Mouse (Mus musculus) thymus, adult 18-20 months (tissue): ENCODE measurements around the gene Patj.

Source experiments
- DNase-seq, 2 experiments: peaks; one replicate each; pipeline ENCODE4 v3.0.0; 2022; ENCODE audit warnings: mixed read lengths in 2 of 2

The Patj gene

DNA sequence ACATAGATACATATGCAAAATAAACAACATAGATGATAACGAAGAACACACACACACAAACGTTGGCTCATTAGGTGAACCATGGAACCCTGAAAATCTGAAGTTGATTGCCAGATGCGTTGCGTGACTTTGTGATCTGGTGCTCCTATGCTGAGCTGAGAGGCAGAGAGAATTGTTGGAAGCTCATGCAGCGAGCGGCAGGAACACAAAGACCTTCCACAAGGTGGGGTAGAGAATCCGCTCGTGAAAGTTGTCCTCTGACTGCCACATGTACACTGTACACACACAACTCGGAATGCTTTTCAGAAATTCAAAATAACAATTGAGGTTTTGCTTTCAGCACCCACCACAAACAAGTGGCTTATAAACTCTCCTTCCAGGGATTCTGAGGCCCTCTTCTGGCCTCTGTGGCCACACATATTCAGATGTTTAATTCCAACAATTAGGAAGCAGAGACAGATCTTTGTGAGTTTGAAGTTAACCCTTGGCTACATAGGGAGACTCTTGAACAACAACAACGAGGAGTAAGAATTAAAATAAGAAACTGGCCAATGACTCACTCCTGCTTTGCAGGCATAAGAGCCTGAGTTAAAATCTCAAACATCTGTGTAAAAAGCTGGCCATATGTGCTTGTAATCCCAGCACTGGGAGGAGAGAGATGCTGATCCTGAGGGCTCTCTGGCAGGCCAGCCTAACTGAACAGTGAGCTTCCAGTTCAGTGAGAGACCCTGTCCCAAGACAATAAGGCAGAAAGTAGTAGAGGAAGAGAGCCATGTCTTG, 116.6 kb downstream of the Patj start:
- no peak for DNase-seq

DNA sequence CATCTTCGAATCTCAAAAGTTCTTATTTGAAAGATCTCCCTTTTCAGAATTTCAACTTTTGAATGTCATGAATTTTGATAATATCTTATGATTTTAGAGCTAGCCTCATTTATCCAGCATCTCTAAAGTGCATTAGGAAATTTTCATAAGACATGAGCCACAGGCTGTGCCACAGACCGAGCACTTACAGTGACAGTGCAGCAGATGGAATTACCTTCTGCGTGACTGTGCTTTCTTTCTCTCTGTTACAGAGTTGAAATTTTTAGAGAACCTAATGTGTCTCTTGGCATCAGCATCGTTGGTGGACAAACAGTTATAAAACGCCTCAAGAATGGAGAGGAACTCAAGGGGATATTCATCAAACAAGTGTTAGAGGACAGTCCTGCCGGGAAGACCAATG, 124.9 kb downstream of the Patj start:
- DNase-seq: no peak

DNA sequence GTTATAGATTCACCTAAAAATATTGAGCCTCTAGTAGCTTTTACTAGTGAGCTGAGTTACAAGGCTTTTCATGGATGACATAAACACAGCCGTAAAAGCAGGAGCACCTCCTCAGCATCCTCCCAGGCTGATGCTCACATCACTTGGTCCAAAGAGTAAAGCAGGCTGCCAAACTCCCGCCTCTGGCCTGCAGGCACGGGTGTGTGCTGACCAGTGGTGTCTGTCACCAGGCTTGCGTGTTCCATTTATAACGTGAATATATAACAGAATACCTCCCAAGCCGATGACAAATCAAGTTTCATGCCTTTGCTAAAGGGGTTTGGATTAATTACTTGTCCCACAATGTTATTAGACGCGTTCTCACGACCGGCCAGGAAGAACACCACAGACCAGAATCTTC, 128.9 kb downstream of the Patj start:
- no peak for DNase-seq

DNA sequence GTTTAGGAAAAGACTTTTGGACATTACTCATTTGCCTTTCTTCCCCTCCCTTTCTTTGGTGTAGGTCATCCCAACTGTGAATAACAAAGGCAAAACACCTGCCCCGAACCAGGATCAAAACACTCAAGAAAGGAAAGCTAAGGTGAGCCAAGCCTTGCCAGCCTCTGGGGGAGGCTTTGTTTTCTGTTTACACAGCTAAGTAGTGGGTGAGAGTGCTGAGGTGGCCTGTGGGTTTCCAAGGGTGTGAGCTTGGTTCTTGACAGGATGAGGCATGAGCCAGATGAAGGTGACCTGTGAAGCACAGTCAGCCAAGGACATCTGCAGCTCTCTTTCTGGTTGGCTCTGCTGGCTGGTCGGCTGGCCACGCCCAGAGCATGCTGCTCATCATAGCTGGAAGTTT, 139.9 kb downstream of the Patj start:
- DNase-seq: no peak

DNA sequence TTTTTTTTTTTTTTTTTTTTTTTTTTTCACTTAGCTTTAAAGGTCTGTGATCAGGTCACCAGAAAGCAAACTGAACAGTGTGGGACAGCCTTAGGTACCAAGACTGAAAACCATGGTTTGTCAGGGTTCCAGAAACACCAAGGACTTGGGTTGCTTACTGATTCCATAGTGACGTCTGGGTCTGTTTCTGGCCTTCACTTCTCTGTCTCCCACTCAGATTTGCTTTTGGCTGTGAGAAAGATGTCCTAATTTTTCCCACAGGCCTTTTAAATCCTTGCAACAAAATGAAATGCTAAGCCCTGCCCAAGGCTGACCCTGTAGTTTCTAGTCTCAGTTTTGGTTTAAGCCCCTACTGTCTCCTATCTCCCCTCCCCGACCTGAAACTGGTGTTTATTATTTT, 146.0 kb downstream of the Patj start:
- no peak for DNase-seq

DNA sequence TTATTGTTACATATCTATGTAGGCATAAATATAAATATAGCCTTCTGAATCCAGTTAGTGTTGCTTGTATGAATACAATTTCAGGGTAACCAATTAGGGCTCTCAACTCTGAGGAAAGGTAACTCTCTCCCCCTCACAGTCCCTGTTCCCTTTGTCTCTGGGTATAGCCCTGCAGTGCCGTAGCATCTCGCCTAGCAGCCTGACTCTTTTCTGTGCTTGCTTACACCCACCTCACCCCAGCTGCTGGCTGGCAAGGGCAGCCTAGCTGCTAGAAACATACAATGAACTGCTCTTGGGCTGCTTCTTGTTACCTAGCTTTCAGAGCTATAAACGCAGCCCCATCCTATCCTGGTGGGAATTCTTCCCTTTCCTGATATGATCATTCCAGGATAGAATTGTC, 147.4 kb downstream of the Patj start:
- no peak for DNase-seq

DNA sequence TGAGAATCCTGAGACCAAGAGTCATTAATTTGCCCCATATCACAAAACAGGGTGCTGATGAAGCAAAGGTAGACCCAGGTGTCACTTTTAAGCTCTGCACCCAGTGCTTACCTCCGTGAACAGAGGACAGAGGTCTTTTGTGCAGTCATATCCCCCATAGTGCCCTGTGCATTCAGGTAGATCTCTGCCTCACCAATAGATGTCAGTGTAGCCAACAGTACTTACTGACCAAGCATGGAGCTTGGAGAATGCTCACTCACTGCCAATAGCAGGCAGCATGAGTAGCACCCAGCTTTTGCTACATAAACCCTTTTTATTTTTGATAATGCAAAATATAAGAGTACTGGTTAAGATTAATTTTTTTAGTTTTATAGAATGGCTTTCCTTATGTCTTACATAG, 149.8 kb downstream of the Patj start:
- no peak for DNase-seq

DNA sequence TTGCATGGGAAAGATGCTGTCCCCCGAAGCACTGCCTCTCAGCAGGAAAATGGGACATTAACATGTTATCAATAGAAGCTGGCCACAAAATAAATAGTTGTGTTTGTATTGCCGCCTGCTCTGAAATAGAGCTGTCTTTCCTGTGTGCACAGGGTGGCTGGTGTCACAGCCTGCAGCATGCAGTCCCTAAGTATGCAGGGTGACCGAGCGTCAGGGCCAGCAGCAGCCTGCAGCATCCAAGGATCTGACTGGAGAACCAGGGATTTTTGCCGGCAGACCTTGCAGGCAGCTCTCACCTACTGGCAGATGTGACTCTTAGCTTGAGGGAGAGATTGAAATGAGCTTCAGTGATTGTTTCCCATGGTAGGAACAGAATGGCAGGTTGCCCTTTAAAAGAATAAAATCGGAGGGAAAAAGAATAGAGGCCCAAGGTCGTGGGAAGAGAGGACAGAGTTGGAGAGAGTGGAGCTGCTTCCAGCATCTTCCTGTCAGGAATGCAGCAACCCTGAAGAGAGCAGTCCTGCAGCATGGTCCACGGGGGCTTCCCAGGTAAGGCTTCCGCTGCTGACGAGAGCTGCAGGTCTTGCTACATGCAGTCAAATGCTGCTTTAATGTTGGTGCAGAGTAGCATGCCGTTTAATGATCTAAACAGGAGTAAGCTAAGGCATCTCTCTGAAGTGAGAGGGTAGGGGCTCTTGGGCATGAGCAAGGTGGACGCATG, 151.0 kb downstream of the Patj start:
- DNase-seq: no peak

DNA sequence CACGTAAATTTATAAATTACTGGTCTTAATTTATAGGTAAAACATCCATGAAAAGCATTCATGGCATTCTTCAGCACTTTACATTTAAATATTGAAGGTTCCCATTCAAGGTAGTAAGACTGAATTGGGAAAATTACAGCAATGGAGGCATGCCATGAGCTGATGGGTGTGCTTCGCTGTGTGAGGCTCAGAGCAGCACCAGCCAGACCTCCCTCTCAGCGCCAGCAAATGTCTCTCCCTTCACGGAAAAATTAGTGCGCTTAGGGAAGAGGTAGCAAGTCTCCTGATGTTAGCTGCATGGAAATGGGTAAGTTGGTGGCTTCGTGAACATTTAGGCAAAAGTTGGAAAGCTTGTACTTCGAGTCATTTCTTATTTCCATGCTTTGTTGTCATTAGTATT, 153.9 kb downstream of the Patj start:
- DNase-seq: no peak

DNA sequence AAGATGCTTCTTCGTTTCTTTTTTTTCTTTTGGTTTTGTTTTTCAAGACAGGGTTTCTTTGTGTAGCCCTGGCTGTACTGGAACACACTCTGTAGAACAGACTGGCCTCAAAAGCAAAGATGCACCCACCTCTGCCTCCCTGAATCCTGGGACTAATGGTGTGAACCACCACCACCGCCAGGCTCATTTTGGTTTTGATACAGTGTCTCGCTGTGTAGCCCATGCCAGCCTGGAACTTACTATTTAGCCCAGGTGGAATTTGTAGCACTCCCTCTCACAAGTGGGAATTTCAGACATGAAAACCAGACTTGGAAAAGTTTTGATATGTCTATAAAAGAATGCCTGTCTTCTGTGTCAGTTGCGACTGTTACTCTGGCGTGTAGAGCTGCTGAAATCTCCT, 154.5 kb downstream of the Patj start:
- DNase-seq: no peak

DNA sequence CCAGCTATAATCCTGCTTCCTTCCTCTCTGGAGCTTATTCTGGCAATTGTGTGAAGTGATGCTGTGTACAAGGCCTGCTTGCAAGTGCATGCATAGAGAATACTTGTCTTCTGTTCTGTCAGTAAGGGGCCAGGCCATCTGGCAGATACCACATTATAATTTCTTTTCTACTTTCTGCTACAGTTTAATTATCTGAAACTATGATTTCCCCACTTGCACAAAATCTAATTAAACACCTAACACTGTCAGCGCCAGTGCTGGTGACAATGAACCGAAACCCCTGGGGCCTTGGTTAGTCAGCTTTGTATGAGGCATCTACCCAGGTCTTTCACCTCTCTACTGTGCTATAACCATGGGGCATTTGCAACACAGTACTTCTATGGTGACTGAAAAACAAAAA, 160.1 kb downstream of the Patj start:
- no peak for DNase-seq

DNA sequence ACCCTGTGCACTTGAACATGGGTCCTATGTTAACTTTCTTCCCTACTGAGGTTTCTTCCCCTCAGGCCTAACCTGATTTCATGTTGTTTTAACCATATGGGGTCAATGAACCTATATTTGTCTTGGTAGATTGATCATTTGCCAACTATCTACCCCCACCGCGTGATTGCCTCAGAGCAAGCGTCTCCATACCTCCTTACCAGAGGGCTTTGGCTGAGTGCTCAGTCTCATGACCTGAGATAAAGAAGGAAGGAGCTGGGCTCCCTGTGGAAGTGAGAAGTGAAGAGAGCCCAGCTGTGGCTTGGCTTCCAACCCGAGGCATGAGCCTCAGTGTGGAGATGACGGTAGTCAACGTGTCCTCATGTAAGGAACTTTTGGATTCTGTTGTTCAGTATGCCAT, 160.9 kb downstream of the Patj start:
- no peak for DNase-seq

DNA sequence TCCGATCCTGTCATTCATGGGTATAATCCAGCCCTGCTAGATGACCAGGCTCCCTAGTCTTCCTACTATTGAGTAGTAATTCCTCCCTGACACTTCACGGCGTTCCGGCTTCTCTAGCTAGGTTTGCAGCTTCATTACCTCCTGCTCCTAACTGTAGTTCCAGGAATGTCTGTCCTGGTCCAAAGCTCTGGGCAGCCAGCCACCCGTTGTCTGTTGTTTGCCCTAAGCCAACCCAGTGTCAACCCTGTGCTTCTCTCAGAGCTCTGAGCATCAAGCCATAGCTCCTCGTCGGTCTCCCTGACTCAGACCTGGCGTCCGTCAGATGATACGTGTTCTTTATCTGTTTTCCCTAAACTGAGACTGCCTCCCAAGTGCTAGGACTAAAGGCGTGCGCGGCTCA, 161.6 kb downstream of the Patj start:
- DNase-seq: no peak

DNA sequence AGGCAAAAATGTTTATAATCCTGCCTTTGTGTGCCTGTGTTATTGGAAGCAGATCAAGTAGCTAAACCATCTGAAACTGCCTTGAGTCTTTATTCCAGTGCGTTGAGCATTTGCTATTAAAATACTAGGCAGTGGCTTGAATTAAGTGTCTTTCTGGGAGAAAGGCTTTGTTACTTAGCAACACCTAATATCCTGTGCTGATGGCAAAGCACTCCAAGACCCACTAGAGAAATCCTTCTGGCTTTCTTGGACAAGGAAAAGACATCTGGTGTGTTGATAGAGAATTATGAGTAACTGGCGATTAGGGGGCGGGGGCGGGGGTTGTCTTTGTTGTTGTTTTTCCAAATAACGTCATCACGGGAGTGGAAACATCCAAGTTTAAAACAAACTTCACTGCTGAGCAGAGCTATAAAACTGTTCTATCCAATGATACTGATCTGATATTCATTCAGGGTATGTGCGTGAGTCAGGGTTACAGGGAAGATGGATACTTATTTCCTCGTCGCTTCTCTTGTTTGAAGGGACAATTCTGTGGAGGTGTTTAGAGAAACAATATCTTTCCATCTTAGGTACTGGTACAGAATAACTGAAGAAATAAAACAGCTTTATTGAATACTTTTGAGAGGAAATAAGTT, 164.7 kb downstream of the Patj start:
- DNase-seq: no peak

DNA sequence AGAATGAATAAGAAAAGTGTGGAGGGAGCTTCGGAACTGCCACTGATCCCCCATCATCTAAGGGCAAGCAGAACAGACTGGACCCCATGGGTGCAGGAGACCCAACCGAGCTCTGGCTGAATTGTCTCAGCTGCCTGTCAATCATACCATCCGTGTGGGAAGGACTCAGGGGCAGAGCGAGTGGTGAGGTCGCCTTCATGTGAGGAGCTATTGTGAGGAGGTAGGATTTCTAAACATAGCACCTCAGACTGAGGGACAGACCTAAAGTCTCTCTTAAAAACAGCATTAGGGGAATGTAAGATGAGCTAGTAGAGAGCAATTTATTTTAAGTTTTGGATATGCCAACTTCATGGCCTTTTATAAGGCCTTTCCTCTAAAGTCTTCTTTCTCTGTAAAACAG, 167.5 kb downstream of the Patj start:
- DNase-seq: no peak

DNA sequence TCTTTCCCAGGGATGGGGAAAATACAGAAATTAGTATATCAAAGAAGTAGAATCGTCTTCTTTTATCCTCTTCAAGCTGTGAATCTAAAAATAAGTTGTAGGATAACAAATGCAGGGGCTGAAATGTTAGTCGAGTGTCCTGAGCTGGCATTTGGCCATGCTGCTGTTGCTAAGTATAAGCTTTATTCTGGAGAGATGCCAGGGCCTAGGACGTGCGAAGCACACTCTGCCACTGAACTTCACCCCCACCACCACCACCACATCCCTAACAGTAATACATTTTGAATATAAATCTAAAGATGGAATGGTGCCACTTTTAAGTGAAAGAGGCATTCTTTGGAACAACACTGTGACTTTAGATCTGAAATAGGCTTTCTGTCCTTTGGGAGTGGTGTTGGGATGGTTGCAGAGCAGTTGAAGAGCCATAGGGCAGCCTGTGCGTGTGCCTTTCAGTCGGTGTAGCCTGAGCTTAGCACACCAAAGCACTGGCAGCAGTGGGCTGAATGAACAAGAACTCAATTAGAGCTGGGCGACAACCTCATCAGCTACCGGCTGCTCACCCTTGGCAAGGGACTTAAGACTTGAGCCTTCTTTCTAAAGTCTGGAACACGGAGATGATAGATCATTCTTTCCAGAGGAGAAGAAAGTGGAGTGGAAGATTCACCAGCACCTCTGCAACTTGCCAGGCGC, 168.1 kb downstream of the Patj start:
- no peak for DNase-seq

DNA sequence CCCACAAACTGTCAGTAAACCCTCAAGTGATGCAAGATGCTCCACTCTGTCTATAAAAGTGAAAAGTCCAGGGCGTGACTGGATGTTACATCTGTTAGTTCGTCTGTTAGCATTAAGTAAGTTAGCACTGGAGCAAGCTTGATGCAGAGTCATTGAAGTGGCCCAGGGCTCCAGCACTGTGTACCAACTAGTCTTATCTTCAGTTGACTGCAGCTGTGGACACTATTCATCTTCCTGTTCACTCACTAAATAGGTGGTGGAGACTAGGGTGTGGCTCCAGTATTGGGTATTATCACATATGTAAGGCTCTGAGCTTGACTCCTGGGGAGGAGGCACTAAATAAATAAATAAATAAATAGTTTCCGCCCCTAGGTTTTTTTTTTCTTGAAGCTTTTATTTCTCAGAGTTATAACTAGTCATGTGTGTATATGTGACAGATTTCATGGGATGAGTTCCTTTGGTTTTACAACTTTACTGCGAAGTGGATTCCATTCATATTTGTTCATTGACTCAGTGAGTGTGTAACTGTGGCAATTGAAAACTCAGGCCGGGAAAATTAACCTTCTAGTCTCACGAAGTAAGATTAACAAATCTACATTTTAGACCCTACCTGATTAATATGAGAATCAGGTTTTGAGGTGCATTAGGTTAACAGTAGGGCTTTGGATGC, 168.7 kb downstream of the Patj start:
- DNase-seq: no peak

DNA sequence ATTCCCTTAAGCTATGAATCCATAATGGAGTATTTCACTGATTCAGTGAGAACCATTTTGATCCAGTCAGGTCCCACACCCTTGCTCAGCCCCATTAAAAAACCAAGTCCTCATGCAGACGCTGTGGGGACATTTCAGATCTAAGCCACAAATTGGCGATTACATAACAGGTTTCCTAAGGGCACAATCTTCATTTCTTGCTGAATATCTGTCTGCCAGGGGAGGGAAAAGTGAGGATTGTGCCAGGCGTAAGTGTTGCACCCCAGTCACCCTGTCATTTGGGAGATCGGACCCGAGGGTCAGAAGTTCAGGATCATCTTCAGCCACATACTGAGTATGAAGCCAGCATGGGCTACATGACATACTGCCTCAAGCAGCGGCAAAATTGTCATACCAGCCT, 171.2 kb downstream of the Patj start:
- no peak for DNase-seq

DNA sequence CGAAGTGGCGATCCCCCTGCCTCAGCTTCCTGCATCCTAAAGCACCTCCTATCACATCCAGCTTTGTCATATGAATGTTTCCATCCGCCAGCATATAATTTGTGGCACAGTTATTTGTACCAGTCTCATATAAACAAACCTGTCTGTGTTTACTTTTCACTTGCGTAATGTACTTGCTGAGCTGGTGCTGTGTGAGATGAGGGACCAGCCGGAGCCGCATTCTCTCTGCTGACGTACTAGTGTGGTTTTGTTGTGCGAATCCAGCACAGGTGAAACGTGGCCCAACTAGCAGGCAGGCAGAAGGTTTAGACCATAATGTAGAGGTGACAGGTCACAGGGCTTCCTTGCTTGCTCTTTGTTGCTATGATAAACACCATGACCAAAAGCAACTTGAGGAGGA, 171.9 kb downstream of the Patj start:
- DNase-seq: no peak

DNA sequence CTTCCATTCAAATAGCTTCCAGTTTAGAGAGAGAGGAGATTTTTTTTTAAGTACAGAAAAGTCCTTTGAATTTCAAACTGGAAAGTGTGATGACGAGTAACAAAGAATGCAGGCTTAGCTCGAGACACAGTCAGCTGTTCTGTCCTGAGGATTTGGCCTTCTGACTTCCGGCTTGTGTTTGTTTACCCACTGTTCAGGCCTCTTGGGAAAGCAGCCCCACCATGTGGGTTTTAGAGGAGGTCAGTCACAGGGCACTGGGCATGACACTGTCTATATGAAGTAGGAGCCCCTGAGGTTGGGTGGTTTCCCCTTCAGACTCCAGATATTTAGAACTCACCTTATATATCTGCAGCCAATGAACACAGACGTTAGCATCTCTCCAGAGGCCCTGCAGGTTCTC, 174.3 kb downstream of the Patj start:
- no peak for DNase-seq

DNA sequence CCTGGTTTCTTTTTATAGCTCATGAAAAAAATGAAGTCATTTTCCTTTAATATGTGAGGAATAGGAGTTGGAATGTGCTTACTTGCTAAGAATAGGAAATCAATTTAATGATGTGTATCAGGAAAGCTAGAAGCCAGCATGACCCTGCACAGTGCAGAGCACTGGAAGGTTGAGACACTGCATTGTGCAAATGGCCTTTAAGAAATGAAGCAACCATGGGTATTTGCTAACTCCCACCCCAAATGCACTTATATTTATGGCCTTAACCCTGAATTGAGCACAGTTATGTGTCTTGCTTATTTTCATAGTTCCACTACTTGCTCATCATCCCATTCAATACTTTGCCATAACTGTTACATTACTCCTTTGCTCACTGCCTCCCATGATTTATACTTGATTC, 181.7 kb downstream of the Patj start:
- no peak for DNase-seq

DNA sequence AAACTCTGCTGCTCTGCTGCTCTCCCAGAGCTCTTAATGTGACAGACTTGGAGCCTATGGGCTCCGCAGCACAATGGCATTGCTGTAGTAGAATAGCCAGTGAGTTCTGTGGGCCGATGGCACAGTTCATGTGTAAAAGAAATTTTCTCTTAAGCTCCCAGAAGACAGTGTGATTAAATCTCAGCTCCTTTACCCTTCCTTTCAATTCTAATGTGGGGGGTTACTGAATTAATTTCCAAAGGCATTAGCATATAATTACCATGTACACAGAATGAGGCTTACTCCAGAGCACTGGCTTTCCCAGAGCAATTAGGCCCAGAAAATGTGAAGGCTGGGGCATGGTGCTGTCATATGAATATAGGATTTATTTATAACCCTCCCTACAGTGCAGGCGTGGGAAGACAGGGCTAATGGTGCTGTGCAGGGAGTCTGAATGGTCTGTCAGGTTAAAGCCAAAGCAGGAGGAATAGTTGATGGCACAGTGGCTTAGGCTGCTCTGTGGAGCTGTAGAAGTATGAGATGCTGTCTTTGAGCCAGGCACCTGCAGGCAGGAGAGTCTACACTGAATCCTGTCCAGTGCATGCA, 182.5 kb downstream of the Patj start:
- no peak for DNase-seq

DNA sequence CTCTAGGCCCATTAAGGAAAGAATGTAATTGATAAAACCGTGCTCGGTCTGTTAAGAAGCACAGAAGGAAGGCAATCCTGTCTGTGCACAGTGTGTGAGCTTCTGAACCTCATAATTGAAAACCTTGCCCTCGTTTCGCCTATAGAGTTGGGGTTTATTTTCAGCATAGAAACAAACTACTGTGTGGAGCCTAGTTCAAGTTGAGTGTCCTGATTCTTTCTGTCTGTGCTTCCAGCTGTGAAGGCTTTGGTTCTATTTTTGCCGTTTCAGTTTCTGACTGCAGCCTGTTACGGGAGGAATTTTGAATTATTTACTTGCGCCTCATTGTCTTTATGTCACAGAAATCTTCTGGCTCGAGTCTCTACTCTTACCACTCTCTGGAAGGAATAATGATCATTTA, 185.9 kb downstream of the Patj start:
- DNase-seq: no peak
